Mouse (Mus musculus) liver, postnatal 0 days (tissue): ENCODE measurements around the gene Tmppe.

Experiments used
- CTCF ChIP-seq: sonication (generic); IDR thresholded peaks from 2 replicates; pipeline ENCODE4 v1.5.1; 2016; ENCODE audit warnings: antibody characterized with exemption, low read depth
- EP300 ChIP-seq: IDR thresholded peaks from 2 replicates; pipeline ENCODE4 v1.6.1; 2016; ENCODE audit warnings: antibody characterized with exemption, low read depth, mild to moderate bottlenecking

DNA sequence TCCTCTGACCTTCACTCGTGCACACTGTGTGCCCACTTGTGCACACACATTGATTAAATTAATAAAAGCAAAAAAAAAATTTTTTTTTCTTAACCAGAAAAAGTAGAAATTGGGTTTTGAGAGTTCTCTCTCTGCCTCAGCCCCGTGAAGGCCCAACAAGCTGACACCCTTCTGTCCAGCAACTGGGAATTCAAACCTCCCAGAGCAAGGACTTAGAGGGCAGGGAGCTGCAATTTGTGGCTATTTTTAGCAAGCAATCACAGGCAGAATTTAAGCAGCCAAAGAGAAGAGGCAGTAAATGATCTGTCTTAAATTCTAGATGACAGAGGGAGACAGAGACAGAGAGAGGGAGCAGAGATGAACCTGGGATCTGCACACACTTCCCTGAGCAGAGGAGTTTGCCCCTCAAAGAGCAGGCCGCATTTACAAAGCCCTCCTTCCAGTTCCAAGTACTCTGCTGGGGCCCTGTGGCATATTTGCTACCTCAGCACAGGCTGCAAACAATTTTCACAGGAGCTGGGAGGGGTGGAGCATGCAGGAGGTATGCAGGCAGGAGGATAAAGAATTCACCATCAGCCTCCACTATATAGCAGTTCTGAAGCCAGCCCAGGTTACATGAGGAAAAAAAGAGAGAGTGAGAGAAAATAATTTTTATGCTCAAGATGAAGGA is 12.1 kb upstream of the Tmppe start:
- TF ChIP-seq CTCF (no peak), EP300 (no peak)
